Mouse (Mus musculus) MEL-GATA-1-ER (cell line): Measurements from ENCODE around the gene Plxdc1.

Experiments
- DNase-seq: peaks from one replicate; pipeline ENCODE4 v3.0.0-alpha.2; 2012; ENCODE audit warnings: low read depth; ENCODE audit errors: extremely low read depth

Gene Plxdc1

DNA sequence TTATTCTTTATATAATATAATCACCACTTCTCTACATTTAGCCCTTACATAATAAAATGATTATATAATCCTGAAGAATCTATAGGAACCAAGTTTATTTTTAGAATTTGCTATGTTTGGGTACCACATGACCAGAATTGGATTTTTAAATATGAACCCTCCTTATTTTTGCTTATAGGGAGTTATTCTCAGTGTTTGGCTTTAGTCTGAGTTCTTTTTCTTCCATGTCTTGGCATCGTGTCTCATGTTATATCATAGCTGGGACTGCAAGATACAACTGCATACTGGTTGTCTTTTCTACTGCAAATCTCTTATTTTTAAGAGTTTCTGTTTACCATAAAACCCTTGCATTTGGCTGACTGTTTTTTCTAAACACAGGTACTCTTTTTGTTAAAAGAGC lies 111.8 kb downstream of the Plxdc1 start:
- no peak for DNase-seq
